Mouse (Mus musculus): ENCODE data around the gene Phykpl. TPM values are rescaled to one million over a fixed set of nuclear protein-coding genes. Genes with fewer than 3 reads are reported as not detected.

Gene Phykpl
- total RNA-seq (2022), result 10 to 100 TPM; 27.2 to 39.4 (median 33.3) TPM

- peak; percentile 97 for DNase-seq
Observed at GRCm38 (mm10) chr11:51584431-51585248, at the start of gene Phykpl. Gene Phykpl, plus strand, starts transcription at chr11:51584757.

- no peak for DNase-seq
Observed at GRCm38 (mm10) chr11:51538388-51538787, 46.2 kb upstream of the Phykpl start.

- no peak for DNase-seq
Observed at GRCm38 (mm10) chr11:51538919-51539758, 45.4 kb upstream of the Phykpl start.

GRCm38 (mm10) chr11:51539759-51540282 lies 44.7 kb upstream of the Phykpl start:
- DNase-seq, result peak; percentile 91

- DNase-seq, result no peak
Observed at GRCm38 (mm10) chr11:51542424-51542823, 42.1 kb upstream of the Phykpl start.

GRCm38 (mm10) chr11:51543487-51544050 lies 41.0 kb upstream of the Phykpl start:
- no peak for DNase-seq

- DNase-seq, result no peak
Observed at GRCm38 (mm10) chr11:51544413-51544812, 40.1 kb upstream of the Phykpl start.

- DNase-seq, result no peak
Observed at GRCm38 (mm10) chr11:51545811-51546210, 38.7 kb upstream of the Phykpl start.

GRCm38 (mm10) chr11:51551253-51551652 lies 33.3 kb upstream of the Phykpl start:
- DNase-seq, result no peak

GRCm38 (mm10) chr11:51552091-51552490 lies 32.5 kb upstream of the Phykpl start:
- DNase-seq, result no peak

GRCm38 (mm10) chr11:51554590-51554989 lies 30.0 kb upstream of the Phykpl start:
- DNase-seq, result no peak

GRCm38 (mm10) chr11:51555066-51555465 lies 29.5 kb upstream of the Phykpl start:
- DNase-seq, result no peak

GRCm38 (mm10) chr11:51563276-51563675 lies 21.3 kb upstream of the Phykpl start:
- DNase-seq, result peak; percentile 33

GRCm38 (mm10) chr11:51565062-51565461 lies 19.5 kb upstream of the Phykpl start:
- no peak for DNase-seq

GRCm38 (mm10) chr11:51565951-51566350 lies 18.6 kb upstream of the Phykpl start:
- no peak for DNase-seq

GRCm38 (mm10) chr11:51568801-51569200 lies 15.8 kb upstream of the Phykpl start:
- no peak for DNase-seq

- no peak for DNase-seq
Observed at GRCm38 (mm10) chr11:51576454-51576853, 8.1 kb upstream of the Phykpl start.

- DNase-seq, result no peak
Observed at GRCm38 (mm10) chr11:51577587-51577986, 7.0 kb upstream of the Phykpl start.

- no peak for DNase-seq
Observed at GRCm38 (mm10) chr11:51579024-51579423, 5.5 kb upstream of the Phykpl start.

GRCm38 (mm10) chr11:51582713-51583112 lies 1.8 kb upstream of the Phykpl start:
- DNase-seq, result peak; percentile 88

- no peak for DNase-seq
Observed at GRCm38 (mm10) chr11:51584057-51584430, 513 bp upstream of the Phykpl start.

GRCm38 (mm10) chr11:51585608-51586252 lies 1.2 kb downstream of the Phykpl start:
- DNase-seq, result no peak

All from adrenal gland, adult 8-10 months (tissue).